In genomic region chr10:94551511-94551910, GRCm38 (mm10) we compare ENCODE assay signal across 20 mouse cellular contexts.
DNase-seq lines count a peak whose midpoint lies in the region; ATAC-seq and TF ChIP-seq lines count a peak whose summit lies in the region.
"Had no signal": no experiment of that assay in that cellular context is flagged by ENCODE, and none has a peak within 500 bp of the region (broad histone marks: within the 10 kb centered on the region; RNA-seq: fewer than 3 reads in every experiment).

No protein-coding gene starts in this region.

- peak; percentile 53 for ATAC-seq in CD4-positive, CD25-positive, alpha-beta regulatory T cell, adult 4 months
- ATAC-seq: forebrain, embryonic 13.5 days; hindbrain, postnatal 0 days; midbrain, embryonic 13.5 days had no signal

- TF ChIP-seq CTCF in layer of hippocampus, adult 2 months (conservative IDR thresholded peaks at IDR 0.05), result no peak
- TF ChIP-seq CTCF in cortical plate, adult 2 months (IDR thresholded peaks at IDR 0.05; ENCODE audit: extremely low read depth, insufficient read depth, low read length), result no peak
- TF ChIP-seq CTCF in cerebellum, adult 2 months (IDR thresholded peaks at IDR 0.05; ENCODE audit: borderline replicate concordance, insufficient read depth, low read depth, low read length), result no peak

- H3K27ac ChIP-seq in layer of hippocampus, adult 2 months, result peak overlapping the region; percentile 76
- H3K27ac ChIP-seq in cortical plate, adult 2 months (ENCODE audit: insufficient read depth, low read length), result no peak overlapping the region
- H3K27ac ChIP-seq in cerebellum, adult 2 months (ENCODE audit: insufficient read depth, low read length), result no peak overlapping the region
- H3K27ac ChIP-seq: forebrain, embryonic 13.5 days; hindbrain, embryonic 10.5 days; hindbrain, postnatal 0 days; midbrain, embryonic 13.5 days had no signal

- peaks cover 2% of the 10 kb centered on the region; the same call in 1 of the 2 replicates for H3K4me1 ChIP-seq in cortical plate, adult 2 months (ENCODE audit: control insufficient read depth, insufficient read depth, low read length)
- no peaks in the 10 kb centered on the region for H3K4me1 ChIP-seq in cerebellum, adult 2 months (ENCODE audit: control insufficient read depth, insufficient read depth, low read length)

- no peak for DNase-seq in layer of hippocampus, adult 2 months (ENCODE audit: low spot score in 2 of 2)
- DNase-seq in layer of hippocampus, adult 9-10 months (ENCODE audit: low spot score), result no peak
- peak; percentile 60 for DNase-seq in naive thymus-derived CD4-positive, alpha-beta T cell, adult 2 months (ENCODE audit: low read depth)
- DNase-seq in cerebellum, adult 2 months, result no peak
- DNase-seq in testis, postnatal 14 days (ENCODE audit: low spot score), result no peak
- no peak for DNase-seq in cerebellum, postnatal 14 days
- DNase-seq: cerebellum, adult 8-10 months; kidney, adult 8-10 months; kidney, postnatal 25 days; layer of hippocampus, adult 9-11 months; right cerebral cortex, postnatal 25 days; thymus, postnatal 4 days had no signal

- 87% methylated on average over 6 of the region's 6 CpGs for WGBS in cerebellum, adult 2 months

- H3K4me3 ChIP-seq in layer of hippocampus, adult 2 months, result peak overlapping the region; percentile 8; the same call in 1 of the 2 replicates
- H3K4me3 ChIP-seq in cortical plate, adult 2 months (ENCODE audit: insufficient read depth, low read length), result peak overlapping the region; percentile 6; the same call in 1 of the 2 replicates
- H3K4me3 ChIP-seq in cerebellum, adult 2 months (replicated peaks; ENCODE audit: insufficient read depth, low read depth, low read length), result no peak overlapping the region
- H3K4me3 ChIP-seq: erythroblast, embryonic 14.5 days; forebrain, embryonic 13.5 days; hindbrain, embryonic 10.5 days; midbrain, embryonic 13.5 days had no signal

- H3K27me3 ChIP-seq in cerebellum, adult 2 months (ENCODE audit: control insufficient read depth, insufficient read depth, low read length), result no peaks in the 10 kb centered on the region
- H3K27me3 ChIP-seq: forebrain, embryonic 13.5 days; midbrain, embryonic 13.5 days; Patski had no signal

- TF ChIP-seq POLR2A in cortical plate, adult 2 months (IDR thresholded peaks at IDR 0.05; ENCODE audit: extremely low read depth, insufficient read depth, low read length), result no peak
- TF ChIP-seq POLR2A in cerebellum, adult 2 months (IDR thresholded peaks at IDR 0.05; ENCODE audit: borderline replicate concordance, insufficient read depth, low read length), result no peak
